Mouse (Mus musculus) erythroblast, embryonic 14.5 days (primary cell): ENCODE results near the gene Grhl3.

Source experiments
- GATA1 ChIP-seq: IDR thresholded peaks from 2 replicates; pipeline ENCODE4 v1.6.1; 2012; ENCODE audit warnings: low read length, inconsistent platforms, mixed read lengths
- TAL1 ChIP-seq: IDR thresholded peaks from 3 replicates; pipeline ENCODE4 v1.6.1; 2012; ENCODE audit warnings: low read length, inconsistent platforms, mixed read lengths

DNA sequence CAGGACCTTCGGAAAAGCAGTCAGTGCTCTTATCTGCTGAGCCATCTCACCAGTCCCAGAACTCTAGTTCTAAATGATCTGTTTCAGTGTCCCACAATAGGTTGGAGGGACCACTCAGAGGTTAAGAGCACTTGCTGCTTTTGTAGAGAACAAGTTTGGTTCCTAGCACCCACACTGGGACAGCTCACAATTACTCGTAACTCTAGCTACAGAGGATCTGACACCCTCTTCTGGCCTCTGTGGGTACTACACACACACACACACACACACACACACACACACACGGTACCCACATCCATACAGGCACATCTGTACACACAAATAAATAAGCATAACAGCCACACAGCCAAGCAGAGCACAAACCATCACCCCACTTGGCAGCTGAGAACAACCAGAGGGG lies 47.0 kb upstream of the Grhl3 start:
- TF ChIP-seq GATA1: no peak
- TF ChIP-seq TAL1: no peak
